Mouse (Mus musculus): Measurements from ENCODE around the gene Prpf40a. TPM values are rescaled to one million over a fixed set of nuclear protein-coding genes. Genes with fewer than 3 reads are reported as not detected.

Prpf40a gene
- polyA plus RNA-seq, 1 experiment from 2014 or later: 136 TPM

DNA sequence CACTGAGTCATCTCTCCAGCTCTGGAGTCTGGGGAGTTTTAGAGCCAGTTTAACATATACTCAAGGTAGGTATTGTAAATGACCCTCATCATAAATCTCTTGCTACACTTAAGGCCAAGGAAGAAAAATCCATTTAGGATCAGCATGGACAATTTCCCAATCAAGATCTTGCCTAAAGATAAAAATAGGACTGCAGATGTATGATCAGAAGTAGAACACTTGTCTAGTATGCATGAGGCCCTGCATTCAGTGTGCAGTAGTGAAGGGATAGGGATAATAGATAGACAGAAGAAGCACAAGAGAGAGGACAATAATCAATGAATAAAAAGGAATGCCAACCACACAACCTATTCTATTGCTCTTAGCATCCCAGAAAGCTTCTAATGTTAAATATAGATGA, 11.2 kb downstream of the Prpf40a start:
- Histone ChIP-seq H3K4me1 (no peaks in the 10 kb centered on the region), H3K4me3 (no peak overlapping the region), H3K27ac (replicated peaks) (no peak overlapping the region), H3K27me3 (no peaks in the 10 kb centered on the region), H3K36me3 (peaks cover 13% of the 10 kb centered on the region), H3K4me2 (replicated peaks) (no peak overlapping the region), H3K9me3 (no peaks in the 10 kb centered on the region), H3K9ac (replicated peaks) (no peak overlapping the region)
- ATAC-seq (replicated peaks): no peak

DNA sequence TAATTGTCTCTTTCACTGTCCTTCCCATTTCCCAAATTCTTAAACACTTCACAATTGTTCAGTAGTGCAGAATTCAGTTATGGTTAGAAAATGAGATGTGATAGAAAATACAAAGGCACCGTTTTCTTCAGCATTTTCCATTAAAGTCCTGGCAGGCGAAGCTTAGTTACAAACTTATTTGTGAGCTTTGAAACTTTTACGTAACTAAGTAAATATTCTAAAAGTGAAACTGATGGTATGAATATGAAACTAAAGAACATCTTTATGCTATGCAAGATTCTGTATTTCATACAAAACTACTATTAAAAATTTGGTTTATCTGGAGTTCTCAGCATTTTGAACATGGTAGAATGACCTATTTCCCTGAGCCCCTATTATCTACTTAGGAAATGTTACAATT, 12.1 kb downstream of the Prpf40a start:
- no peak for ATAC-seq (replicated peaks)
- no peak overlapping the region for H3K9ac ChIP-seq (replicated peaks)
- H3K4me2 ChIP-seq (replicated peaks): no peak overlapping the region
- H3K36me3 ChIP-seq: peaks cover 22% of the 10 kb centered on the region
- no peaks in the 10 kb centered on the region for H3K27me3 ChIP-seq
- H3K4me1 ChIP-seq: no peaks in the 10 kb centered on the region
- H3K9me3 ChIP-seq: no peaks in the 10 kb centered on the region
- no peak overlapping the region for H3K4me3 ChIP-seq
- WGBS: 84% methylated on average over 3 of the region's 3 CpGs
- H3K27ac ChIP-seq (replicated peaks): no peak overlapping the region

- ATAC-seq (replicated peaks): no peak
- Histone ChIP-seq H3K4me3 (no peak overlapping the region), H3K4me1 (no peaks in the 10 kb centered on the region), H3K9me3 (no peaks in the 10 kb centered on the region), H3K4me2 (replicated peaks) (no peak overlapping the region), H3K9ac (replicated peaks) (no peak overlapping the region), H3K27ac (replicated peaks) (no peak overlapping the region), H3K27me3 (no peaks in the 10 kb centered on the region), H3K36me3 (peaks cover 31% of the 10 kb centered on the region)
Observed at GRCm38 (mm10) chr2:53173966-53174365, 17.1 kb downstream of the Prpf40a start.

DNA sequence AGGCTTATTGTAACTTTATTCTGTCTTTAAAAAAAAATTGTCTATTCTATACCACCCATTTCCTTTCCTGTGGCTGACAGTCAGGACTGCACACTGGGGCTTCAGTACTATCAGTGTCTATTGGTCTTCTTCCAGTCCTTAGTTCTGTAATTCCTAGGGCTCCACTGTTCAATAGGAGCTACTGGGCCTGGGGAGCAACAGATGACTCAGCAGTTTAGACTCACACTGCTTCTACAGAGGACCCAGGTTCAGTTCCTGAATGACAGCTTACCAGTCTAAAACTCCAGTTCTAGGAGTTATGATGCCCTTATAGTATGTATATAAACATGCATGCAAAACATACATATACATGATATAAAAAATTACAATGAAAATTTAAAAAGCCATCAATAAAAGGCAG, 44.2 kb downstream of the Prpf40a start:
- ATAC-seq (replicated peaks): no peak
- peaks cover 49% of the 10 kb centered on the region for H3K36me3 ChIP-seq

GRCm38 (mm10) chr2:53131567-53131966, 59.5 kb downstream of the Prpf40a start:
- Histone ChIP-seq H3K9me3 (no peaks in the 10 kb centered on the region), H3K27ac (replicated peaks) (no peak overlapping the region), H3K4me2 (replicated peaks) (no peak overlapping the region), H3K36me3 (peaks cover 50% of the 10 kb centered on the region), H3K27me3 (no peaks in the 10 kb centered on the region), H3K4me3 (no peak overlapping the region), H3K4me1 (no peaks in the 10 kb centered on the region), H3K9ac (replicated peaks) (no peak overlapping the region)
- no peak for ATAC-seq (replicated peaks)
- WGBS: 87% methylated on average over 9 of the region's 9 CpGs

More for the DNA sequence above, 44.2 kb downstream of the Prpf40a start:
- no peaks in the 10 kb centered on the region for H3K27me3 ChIP-seq
- no peak overlapping the region for H3K9ac ChIP-seq (replicated peaks)
- no peak overlapping the region for H3K27ac ChIP-seq (replicated peaks)
- no peak overlapping the region for H3K4me3 ChIP-seq
- no peak overlapping the region for H3K4me2 ChIP-seq (replicated peaks)
- no peaks in the 10 kb centered on the region for H3K4me1 ChIP-seq
- no peaks in the 10 kb centered on the region for H3K9me3 ChIP-seq

DNA sequence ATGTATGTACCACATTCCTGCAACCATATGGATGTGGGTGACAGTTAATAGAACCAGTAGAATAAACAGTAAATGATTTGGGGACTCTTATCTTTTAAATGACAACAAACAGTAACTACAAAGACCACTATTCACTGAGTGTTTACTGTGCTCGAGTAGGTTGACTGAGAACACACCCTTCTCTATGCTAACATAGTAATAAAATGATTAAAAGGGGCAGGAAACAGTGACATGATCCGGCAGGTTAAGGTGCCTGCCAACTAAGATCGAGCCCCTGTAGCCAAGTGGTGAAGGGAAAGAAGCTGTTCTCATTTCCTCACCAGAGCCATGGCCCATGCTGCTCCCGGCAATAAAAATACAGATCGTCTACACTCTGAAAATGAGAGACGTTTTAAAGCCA, 62.0 kb downstream of the Prpf40a start:
- Histone ChIP-seq H3K27ac (replicated peaks) (no peak overlapping the region), H3K4me3 (no peak overlapping the region), H3K9me3 (no peaks in the 10 kb centered on the region), H3K27me3 (no peaks in the 10 kb centered on the region), H3K4me1 (no peaks in the 10 kb centered on the region), H3K36me3 (peaks cover 56% of the 10 kb centered on the region), H3K9ac (replicated peaks) (no peak overlapping the region), H3K4me2 (replicated peaks) (no peak overlapping the region)
- ATAC-seq (replicated peaks): no peak
- WGBS: 83% methylated on average over 6 of the region's 6 CpGs

DNA sequence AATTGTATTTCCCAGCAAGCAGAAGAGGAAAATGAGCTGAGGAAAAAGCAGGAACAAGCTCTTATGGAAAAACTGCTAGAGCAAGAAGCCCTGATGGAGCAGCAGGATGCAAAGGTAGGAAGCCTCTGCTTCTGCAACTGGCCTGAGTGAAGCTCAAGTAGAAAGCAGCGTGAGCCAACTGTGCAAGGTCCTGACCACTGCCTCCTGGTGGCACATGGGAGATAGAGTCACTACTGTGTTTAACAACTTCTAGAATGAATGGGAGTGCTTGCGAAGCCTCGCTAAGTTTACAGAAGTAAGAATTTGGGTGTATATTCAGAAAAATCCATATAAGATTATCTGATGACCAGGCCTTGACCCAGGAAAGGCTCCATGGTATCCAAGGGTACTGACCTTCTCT, 65.1 kb downstream of the Prpf40a start:
- H3K4me1 ChIP-seq: no peaks in the 10 kb centered on the region
- H3K9me3 ChIP-seq: no peaks in the 10 kb centered on the region
- H3K9ac ChIP-seq (replicated peaks): no peak overlapping the region
- 91% methylated on average over 3 of the region's 3 CpGs for WGBS
- H3K4me2 ChIP-seq (replicated peaks): no peak overlapping the region
- no peak overlapping the region for H3K4me3 ChIP-seq
- H3K27me3 ChIP-seq: no peaks in the 10 kb centered on the region
- ATAC-seq (replicated peaks): no peak
- peaks cover 53% of the 10 kb centered on the region for H3K36me3 ChIP-seq
- no peak overlapping the region for H3K27ac ChIP-seq (replicated peaks)

- ATAC-seq (replicated peaks): peak; percentile 52
- Histone ChIP-seq H3K27ac (replicated peaks) (no peak overlapping the region), H3K4me1 (no peaks in the 10 kb centered on the region), H3K4me2 (replicated peaks) (no peak overlapping the region), H3K9ac (replicated peaks) (no peak overlapping the region), H3K27me3 (no peaks in the 10 kb centered on the region), H3K36me3 (peaks cover 65% of the 10 kb centered on the region), H3K9me3 (no peaks in the 10 kb centered on the region), H3K4me3 (no peak overlapping the region)
- 74% methylated on average over 5 of the region's 5 CpGs for WGBS
Observed at GRCm38 (mm10) chr2:53121797-53122196, 69.3 kb downstream of the Prpf40a start.

- Histone ChIP-seq H3K27ac (replicated peaks) (no peak overlapping the region), H3K9me3 (no peaks in the 10 kb centered on the region), H3K9ac (replicated peaks) (no peak overlapping the region), H3K4me2 (replicated peaks) (no peak overlapping the region), H3K36me3 (peaks cover 40% of the 10 kb centered on the region), H3K4me3 (no peak overlapping the region), H3K4me1 (no peaks in the 10 kb centered on the region), H3K27me3 (no peaks in the 10 kb centered on the region)
- no peak for ATAC-seq (replicated peaks)
- WGBS: 83% methylated on average over 5 of the region's 5 CpGs
Observed at GRCm38 (mm10) chr2:53108547-53108946, 82.5 kb downstream of the Prpf40a start.

GRCm38 (mm10) chr2:53106472-53106871, 84.6 kb downstream of the Prpf40a start:
- Histone ChIP-seq H3K4me3 (no peak overlapping the region), H3K4me2 (replicated peaks) (no peak overlapping the region), H3K9ac (replicated peaks) (no peak overlapping the region), H3K4me1 (no peaks in the 10 kb centered on the region), H3K9me3 (no peaks in the 10 kb centered on the region), H3K27me3 (no peaks in the 10 kb centered on the region), H3K27ac (replicated peaks) (peak overlapping the region; percentile 55), H3K36me3 (peaks cover 40% of the 10 kb centered on the region)
- 74% methylated on average over 8 of the region's 8 CpGs for WGBS
- 0 out of 2 replicates have a peak, but pooled peaks have one; percentile 21 for ATAC-seq (replicated peaks)

DNA sequence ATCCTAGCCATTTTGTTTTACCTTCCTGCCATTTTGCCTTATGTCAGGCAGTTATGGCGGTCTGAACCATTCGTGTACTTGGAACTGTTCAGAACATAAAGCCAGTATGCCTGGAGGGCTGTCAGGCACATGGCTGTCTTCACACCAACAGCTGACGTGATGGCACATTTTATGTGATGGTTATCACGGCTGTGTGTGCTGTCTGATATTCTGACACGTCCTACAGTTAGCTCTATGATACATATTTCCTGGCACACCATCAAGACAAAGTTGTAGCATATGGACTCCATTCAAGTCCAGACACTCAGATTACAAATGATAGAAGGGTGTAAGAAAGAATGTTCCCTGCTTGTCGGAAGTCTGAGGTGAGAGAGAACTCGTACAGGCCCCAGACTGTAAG, 85.0 kb downstream of the Prpf40a start:
- Histone ChIP-seq H3K4me3 (no peak overlapping the region), H3K36me3 (peaks cover 40% of the 10 kb centered on the region), H3K27me3 (no peaks in the 10 kb centered on the region), H3K27ac (replicated peaks) (peak overlapping the region; percentile 68), H3K4me1 (no peaks in the 10 kb centered on the region), H3K9me3 (no peaks in the 10 kb centered on the region), H3K9ac (replicated peaks) (no peak overlapping the region), H3K4me2 (replicated peaks) (no peak overlapping the region)
- ATAC-seq (replicated peaks): peak; percentile 98
- WGBS: 59% methylated on average over 7 of the region's 7 CpGs

DNA sequence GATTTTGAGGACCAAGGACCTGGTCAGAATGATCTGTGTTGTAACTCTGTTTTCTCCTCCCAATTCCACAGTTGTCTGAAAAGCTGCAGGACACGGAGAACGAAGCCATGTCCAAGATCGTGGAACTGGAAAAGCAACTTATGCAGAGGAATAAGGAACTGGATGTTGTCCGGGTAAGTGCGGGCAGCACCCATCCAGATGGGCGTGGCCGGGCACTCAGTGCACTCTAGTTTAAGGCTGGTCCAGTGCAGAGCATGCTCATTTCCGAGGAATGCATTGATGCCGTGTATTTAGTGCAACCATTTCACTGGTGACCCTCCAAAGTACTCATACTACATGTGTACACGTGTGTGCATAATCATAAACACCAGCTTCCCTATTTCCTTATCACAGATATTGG, 85.7 kb downstream of the Prpf40a start:
- H3K9ac ChIP-seq (replicated peaks): no peak overlapping the region
- H3K4me3 ChIP-seq: no peak overlapping the region
- H3K27ac ChIP-seq (replicated peaks): peak overlapping the region; percentile 68
- H3K4me1 ChIP-seq: no peaks in the 10 kb centered on the region
- ATAC-seq (replicated peaks): peak; percentile 30
- no peaks in the 10 kb centered on the region for H3K27me3 ChIP-seq
- H3K4me2 ChIP-seq (replicated peaks): no peak overlapping the region
- WGBS: 93% methylated on average over 10 of the region's 10 CpGs
- no peaks in the 10 kb centered on the region for H3K9me3 ChIP-seq
- peaks cover 34% of the 10 kb centered on the region for H3K36me3 ChIP-seq

- H3K27me3 ChIP-seq: no peaks in the 10 kb centered on the region
- 97% methylated on average over 2 of the region's 2 CpGs for WGBS
- no peak overlapping the region for H3K9ac ChIP-seq (replicated peaks)
- peaks cover 19% of the 10 kb centered on the region for H3K36me3 ChIP-seq
- H3K27ac ChIP-seq (replicated peaks): no peak overlapping the region
- no peaks in the 10 kb centered on the region for H3K9me3 ChIP-seq
- H3K4me3 ChIP-seq: no peak overlapping the region
- no peak for ATAC-seq (replicated peaks)
- H3K4me1 ChIP-seq: no peaks in the 10 kb centered on the region
- no peak overlapping the region for H3K4me2 ChIP-seq (replicated peaks)
Observed at GRCm38 (mm10) chr2:53102901-53103300, 88.2 kb downstream of the Prpf40a start.
